Mouse (Mus musculus) adrenal gland, adult (tissue): ENCODE measurements around the gene Gm48551.

Source experiments
- DNase-seq, 2 experiments: peaks; one replicate each; pipeline ENCODE4 v3.0.0; 2022 to 2023; ENCODE audit warnings: low spot score in 1 of 2; ENCODE audit not compliant: inconsistent age in 2 of 2

The Gm48551 gene

GRCm38 (mm10) chr10:81416581-81417226 lies 32.4 kb downstream of the Gm48551 start:
- peak; percentile 83 to 92 for DNase-seq

GRCm38 (mm10) chr10:81417227-81418215 lies 33.3 kb downstream of the Gm48551 start:
- DNase-seq: peak in 1 of 2 experiments; percentile 11

GRCm38 (mm10) chr10:81418216-81419070 lies 34.2 kb downstream of the Gm48551 start:
- DNase-seq: peak in 1 of 2 experiments; percentile 23

GRCm38 (mm10) chr10:81419111-81419928 lies 35.1 kb downstream of the Gm48551 start:
- DNase-seq: peak; percentile 52 to 64

- peak; percentile 89 to 90 for DNase-seq
Observed at GRCm38 (mm10) chr10:81420191-81420767, 36.0 kb downstream of the Gm48551 start.

- peak in 1 of 2 experiments; percentile 49 for DNase-seq
Observed at GRCm38 (mm10) chr10:81421041-81421796, 37.0 kb downstream of the Gm48551 start.

- peak; percentile 82 to 84 for DNase-seq
Observed at GRCm38 (mm10) chr10:81421797-81422100, 37.5 kb downstream of the Gm48551 start.

- DNase-seq: peak in 1 of 2 experiments; percentile 49
Observed at GRCm38 (mm10) chr10:81422191-81422590, 37.9 kb downstream of the Gm48551 start.

- DNase-seq: peak in 1 of 2 experiments; percentile 57
Observed at GRCm38 (mm10) chr10:81422661-81423217, 38.5 kb downstream of the Gm48551 start.

- peak; percentile 29 to 56 for DNase-seq
Observed at GRCm38 (mm10) chr10:81423476-81424245, 39.4 kb downstream of the Gm48551 start.

GRCm38 (mm10) chr10:81424246-81425051 lies 40.2 kb downstream of the Gm48551 start:
- DNase-seq: peak; percentile 78 to 91

- DNase-seq: peak; percentile 76 to 87
Observed at GRCm38 (mm10) chr10:81425236-81425850, 41.1 kb downstream of the Gm48551 start.

GRCm38 (mm10) chr10:81426081-81426671 lies 41.9 kb downstream of the Gm48551 start:
- DNase-seq: peak; percentile 50 to 72

GRCm38 (mm10) chr10:81426897-81427296 lies 42.6 kb downstream of the Gm48551 start:
- peak; percentile 84 to 93 for DNase-seq

- no peak for DNase-seq
Observed at GRCm38 (mm10) chr10:81427327-81427726, 43.1 kb downstream of the Gm48551 start.

- peak; percentile 37 to 58 for DNase-seq
Observed at GRCm38 (mm10) chr10:81427804-81428506, 43.7 kb downstream of the Gm48551 start.
